Mouse (Mus musculus): ENCODE data around the gene Ech1. TPM values are rescaled to one million over a fixed set of nuclear protein-coding genes. Genes with fewer than 3 reads are reported as not detected.

Gene Ech1
- polyA plus RNA-seq (2011; ENCODE audit: insufficient read depth, insufficient read length, low replicate concordance, missing spikeins): 64.4 and 98.5 TPM in 2 replicates

- Histone ChIP-seq H3K4me1 (ENCODE audit: control insufficient read depth, insufficient read depth, low read length) (peaks cover 2% of the 10 kb centered on the region; the same call in 1 of the 2 replicates), H3K27ac (ENCODE audit: control insufficient read depth, insufficient read depth, low read depth, low read length, poor library complexity) (peak within 1 kb of the TSS; percentile 73), H3K4me3 (replicated peaks; ENCODE audit: control insufficient read depth, low read depth, low read length) (peak within 1 kb of the TSS; percentile 84)
- WGBS: 1% methylated on average over 33 of the region's 33 CpGs
- TF ChIP-seq POLR2A (IDR thresholded peaks at IDR 0.05; ENCODE audit: borderline replicate concordance, control insufficient read depth, low read depth, low read length): peak; percentile 63; the same call in 1 of the 2 replicates
- no peak for TF ChIP-seq CTCF (IDR thresholded peaks at IDR 0.05; ENCODE audit: control insufficient read depth, insufficient read depth, low read length)
Observed at GRCm38 (mm10) chr7:28824941-28825685, at the start of gene Ech1. Ech1 (plus strand) TSS chr7:28825217.

- H3K27ac ChIP-seq (ENCODE audit: control insufficient read depth, insufficient read depth, low read depth, low read length, poor library complexity): no peak overlapping the region
- H3K4me1 ChIP-seq (ENCODE audit: control insufficient read depth, insufficient read depth, low read length): peaks cover 9% of the 10 kb centered on the region
- H3K4me3 ChIP-seq (replicated peaks; ENCODE audit: control insufficient read depth, low read depth, low read length): no peak overlapping the region
- no peak for TF ChIP-seq CTCF (IDR thresholded peaks at IDR 0.05; ENCODE audit: control insufficient read depth, insufficient read depth, low read length)
- TF ChIP-seq POLR2A (IDR thresholded peaks at IDR 0.05; ENCODE audit: borderline replicate concordance, control insufficient read depth, low read depth, low read length): no peak
- 88% methylated on average over 9 of the region's 9 CpGs for WGBS
Observed at GRCm38 (mm10) chr7:28778825-28779224, 46.2 kb upstream of the Ech1 start.

- TF ChIP-seq CTCF (IDR thresholded peaks at IDR 0.05; ENCODE audit: control insufficient read depth, insufficient read depth, low read length): peak; percentile 70
- TF ChIP-seq POLR2A (IDR thresholded peaks at IDR 0.05; ENCODE audit: borderline replicate concordance, control insufficient read depth, low read depth, low read length): no peak
- 33% methylated on average over 6 of the region's 6 CpGs for WGBS
- H3K4me3 ChIP-seq (replicated peaks; ENCODE audit: control insufficient read depth, low read depth, low read length): peak overlapping the region; percentile 29
Observed at GRCm38 (mm10) chr7:28780067-28780658, 44.9 kb upstream of the Ech1 start.

GRCm38 (mm10) chr7:28780857-28781256 lies 44.2 kb upstream of the Ech1 start:
- no peak for TF ChIP-seq CTCF (IDR thresholded peaks at IDR 0.05; ENCODE audit: control insufficient read depth, insufficient read depth, low read length)

More at GRCm38 (mm10) chr7:28780067-28780658, 44.9 kb upstream of the Ech1 start:
- peak overlapping the region; percentile 76 for H3K27ac ChIP-seq (ENCODE audit: control insufficient read depth, insufficient read depth, low read depth, low read length, poor library complexity)
- H3K4me1 ChIP-seq (ENCODE audit: control insufficient read depth, insufficient read depth, low read length): peaks cover 9% of the 10 kb centered on the region

DNA sequence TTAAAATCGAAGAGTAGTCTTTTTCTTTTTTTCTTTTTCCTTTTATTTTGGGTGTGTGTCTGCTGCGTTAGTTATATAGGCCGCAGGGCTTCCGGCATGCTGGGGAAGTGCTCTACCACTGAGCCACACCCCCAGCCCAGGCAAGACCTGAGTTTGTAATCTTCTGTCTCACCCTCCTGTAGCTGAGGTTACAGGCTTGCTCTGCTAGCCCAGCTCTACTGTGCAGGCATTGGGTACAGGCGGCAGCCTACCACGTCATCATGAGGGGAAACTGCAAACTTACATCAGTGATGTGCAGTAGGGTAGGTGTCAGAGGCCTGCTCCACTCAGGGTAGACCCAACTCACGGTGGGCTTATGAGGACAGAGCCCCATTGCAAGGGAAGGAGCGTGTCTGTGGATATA lies 43.8 kb upstream of the Ech1 start:
- WGBS: 33% methylated on average over 8 of the region's 8 CpGs
- Histone ChIP-seq H3K4me3 (replicated peaks; ENCODE audit: control insufficient read depth, low read depth, low read length) (peak overlapping the region; percentile 49), H3K4me1 (ENCODE audit: control insufficient read depth, insufficient read depth, low read length) (peaks cover 9% of the 10 kb centered on the region), H3K27ac (ENCODE audit: control insufficient read depth, insufficient read depth, low read depth, low read length, poor library complexity) (peak overlapping the region; percentile 76)
- TF ChIP-seq CTCF (IDR thresholded peaks at IDR 0.05; ENCODE audit: control insufficient read depth, insufficient read depth, low read length) (no peak), POLR2A (IDR thresholded peaks at IDR 0.05; ENCODE audit: borderline replicate concordance, control insufficient read depth, low read depth, low read length) (no peak)

More at GRCm38 (mm10) chr7:28780857-28781256, 44.2 kb upstream of the Ech1 start:
- WGBS: 13% methylated on average over 7 of the region's 7 CpGs
- Histone ChIP-seq H3K4me1 (ENCODE audit: control insufficient read depth, insufficient read depth, low read length) (peaks cover 9% of the 10 kb centered on the region), H3K27ac (ENCODE audit: control insufficient read depth, insufficient read depth, low read depth, low read length, poor library complexity) (peak overlapping the region; percentile 76), H3K4me3 (replicated peaks; ENCODE audit: control insufficient read depth, low read depth, low read length) (peak overlapping the region; percentile 49)

GRCm38 (mm10) chr7:28785161-28785560 lies 39.9 kb upstream of the Ech1 start:
- peaks cover 10% of the 10 kb centered on the region for H3K4me1 ChIP-seq (ENCODE audit: control insufficient read depth, insufficient read depth, low read length)
- no peak for TF ChIP-seq CTCF (IDR thresholded peaks at IDR 0.05; ENCODE audit: control insufficient read depth, insufficient read depth, low read length)
- no peak for TF ChIP-seq POLR2A (IDR thresholded peaks at IDR 0.05; ENCODE audit: borderline replicate concordance, control insufficient read depth, low read depth, low read length)
- H3K4me3 ChIP-seq (replicated peaks; ENCODE audit: control insufficient read depth, low read depth, low read length): no peak overlapping the region
- 78% methylated on average over 5 of the region's 5 CpGs for WGBS
- no peak overlapping the region for H3K27ac ChIP-seq (ENCODE audit: control insufficient read depth, insufficient read depth, low read depth, low read length, poor library complexity)

- 79% methylated on average over 9 of the region's 9 CpGs for WGBS
- TF ChIP-seq CTCF (IDR thresholded peaks at IDR 0.05; ENCODE audit: control insufficient read depth, insufficient read depth, low read length): no peak
- no peak for TF ChIP-seq POLR2A (IDR thresholded peaks at IDR 0.05; ENCODE audit: borderline replicate concordance, control insufficient read depth, low read depth, low read length)
- H3K27ac ChIP-seq (ENCODE audit: control insufficient read depth, insufficient read depth, low read depth, low read length, poor library complexity): peak overlapping the region; percentile 20; the same call in 1 of the 2 replicates
- H3K4me3 ChIP-seq (replicated peaks; ENCODE audit: control insufficient read depth, low read depth, low read length): no peak overlapping the region
- H3K4me1 ChIP-seq (ENCODE audit: control insufficient read depth, insufficient read depth, low read length): peaks cover 3% of the 10 kb centered on the region; the same call in 1 of the 2 replicates
Observed at GRCm38 (mm10) chr7:28787884-28788283, 37.1 kb upstream of the Ech1 start.

Measured in bone marrow, adult 2 months (tissue).